Mouse (Mus musculus): ENCODE results near the gene Hipk2.

DNA sequence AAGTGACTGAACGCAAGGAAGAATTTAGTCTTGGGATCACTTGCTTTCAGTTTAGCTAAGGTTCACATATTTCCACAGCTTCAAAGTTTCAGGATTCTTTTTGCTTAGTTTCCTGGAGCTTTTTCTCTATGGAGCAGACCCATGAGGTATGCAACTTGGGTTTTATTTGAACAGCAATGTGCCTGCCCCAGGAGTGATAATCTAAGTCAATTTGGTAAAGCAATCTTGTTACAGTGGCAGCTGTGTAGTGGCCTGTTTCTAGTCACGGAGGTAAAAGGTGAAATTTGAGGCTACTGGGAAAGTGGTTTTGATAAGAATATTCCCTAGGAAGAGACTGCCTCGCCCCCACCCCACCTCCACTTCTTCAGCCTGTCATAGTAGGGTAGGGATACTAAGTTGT is 8.5 kb upstream of the Hipk2 start:
- TF ChIP-seq CTCF (IDR thresholded peaks at IDR 0.05; ENCODE audit: control insufficient read depth, insufficient read depth, insufficient replicate concordance, low read depth, low read length) (no peak), POLR2A (IDR thresholded peaks at IDR 0.05; ENCODE audit: control insufficient read depth, low read depth, low read length) (no peak)

Data from testis, adult 2 months (tissue).